Mouse (Mus musculus): ENCODE measurements at regions not wholly inside any gene's neighbourhood (a gene's known extent, or its start where the extent isn't known, plus 50 kb on each side); places are given as distances from the start of the nearest gene placed in this dataset.

DNA sequence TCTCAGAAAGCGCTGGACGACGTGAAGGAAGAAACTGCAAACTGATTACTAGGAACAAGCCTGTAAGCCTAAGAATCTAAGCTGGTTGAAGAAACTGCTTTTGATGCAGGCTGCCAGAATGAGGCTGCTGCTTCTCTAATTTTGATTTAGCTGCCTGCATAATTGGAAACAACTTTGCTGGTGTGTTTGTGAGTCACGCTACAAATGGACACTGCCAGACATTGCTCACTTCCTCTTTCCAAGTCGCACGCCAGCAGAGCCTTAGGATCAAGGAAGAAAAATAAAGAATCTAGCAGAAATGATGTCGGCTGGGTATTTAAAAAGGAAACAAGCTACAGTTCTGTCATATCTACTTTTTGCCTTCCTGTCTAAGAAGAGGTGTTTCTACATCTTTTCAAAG, 81.0 kb downstream of the A730046J19Rik start:
- Histone ChIP-seq H3K4me3 (no peak overlapping the region), H3K27ac (no peak overlapping the region)
- peak; percentile 21 for DNase-seq
- intact Hi-C loops (cut with DNase I) = no loop called here
- TF ChIP-seq CTCF (IDR thresholded peaks at IDR 0.05) = no peak

DNA sequence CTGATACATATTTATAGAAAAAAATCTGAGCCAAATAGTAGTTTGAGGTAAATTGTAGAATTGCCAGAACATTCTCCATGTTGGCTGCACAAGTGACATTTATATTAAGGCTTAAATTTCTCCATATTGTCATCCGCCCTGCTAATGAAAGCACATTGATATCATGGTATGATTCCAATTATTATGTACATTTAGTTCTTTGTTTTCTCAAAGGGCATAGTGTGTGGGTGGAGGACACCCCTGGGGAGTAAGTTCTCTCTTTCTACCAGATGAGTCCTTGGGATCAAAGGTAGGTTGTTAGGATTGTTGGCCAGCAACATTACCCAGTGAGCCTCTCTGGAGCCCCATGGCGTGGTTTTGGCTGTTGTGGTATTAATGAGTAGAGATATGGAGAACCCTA, 51.7 kb upstream of the Alg13 start:
- intact Hi-C loops (cut with DNase I) = no loop called here
- H3K27ac ChIP-seq = no peak overlapping the region
- DNase-seq = no peak
- TF ChIP-seq CTCF (IDR thresholded peaks at IDR 0.05) = no peak
- no peak overlapping the region for H3K4me3 ChIP-seq
